In the genomic region with DNA sequence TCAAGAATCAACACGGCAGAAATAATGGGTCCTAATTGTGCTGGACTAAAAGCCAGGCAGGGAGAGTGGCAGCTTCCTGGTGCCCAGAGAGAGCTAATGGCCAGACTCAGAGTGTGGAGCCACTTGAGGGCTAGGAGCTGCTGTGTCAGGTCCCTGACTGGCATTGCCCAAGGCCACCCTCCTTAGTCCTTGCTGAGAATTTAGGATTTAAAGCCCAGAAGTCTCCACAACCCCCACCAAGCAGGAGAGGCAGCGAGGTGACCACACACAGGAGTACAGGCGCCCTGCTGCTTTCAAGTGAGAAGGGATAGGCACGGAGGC, we compare ENCODE assay signal across 20 mouse cellular contexts.
DNase-seq lines count a peak whose midpoint lies in the region; ATAC-seq lines count a peak whose summit lies in the region.
"Had no signal": no experiment of that assay in that cellular context is flagged by ENCODE, and none has a peak within 500 bp of the region (broad histone marks: within the 10 kb centered on the region; RNA-seq: fewer than 3 reads in every experiment).

No protein-coding gene starts in this region.

- H3K27ac ChIP-seq in forebrain, embryonic 12.5 days: peak overlapping the region; percentile 81
- H3K27ac ChIP-seq in hindbrain, embryonic 10.5 days: peak overlapping the region; percentile 68
- peak overlapping the region; percentile 81 for H3K27ac ChIP-seq in midbrain, embryonic 10.5 days (replicated peaks)
- H3K27ac ChIP-seq in neural tube, embryonic 12.5 days: no peak overlapping the region
- H3K27ac ChIP-seq: kidney, postnatal 0 days; limb, embryonic 12.5 days; liver, embryonic 14.5 days; stomach, postnatal 0 days had no signal

- ATAC-seq in forebrain, embryonic 12.5 days (ENCODE audit: low FRiP score): peak; percentile 71
- peak; percentile 38; the same call in 1 of the 2 replicates for ATAC-seq in neural tube, embryonic 12.5 days (ENCODE audit: low FRiP score, low read depth)
- ATAC-seq in granulocyte monocyte progenitor cell, adult 5-6 weeks (replicated peaks; ENCODE audit: poor library complexity, severe bottlenecking): no peak
- ATAC-seq: intestine, postnatal 0 days; Patski had no signal

- no peak for DNase-seq in hindbrain, embryonic 10.5 days (ENCODE audit: low spot score)
- DNase-seq in midbrain, embryonic 10.5 days (ENCODE audit: low spot score): no peak
- DNase-seq in frontal cortex, postnatal 14 days (ENCODE audit: low spot score in 2 of 2): no peak
- no peak for DNase-seq in thymus, postnatal 0 days (ENCODE audit: low spot score)
- DNase-seq in frontal cortex, postnatal 36 days (ENCODE audit: low spot score in 2 of 2): no peak
- DNase-seq: adrenal gland, postnatal 25 days; cerebellum, adult 8-10 months; heart, postnatal 36 days; thymus, postnatal 25 days had no signal

- H3K9ac ChIP-seq in forebrain, embryonic 12.5 days: no peak overlapping the region
- H3K9ac ChIP-seq in neural tube, embryonic 12.5 days: no peak overlapping the region
- H3K9ac ChIP-seq: heart, embryonic 12.5 days; limb, embryonic 12.5 days; liver, embryonic 14.5 days had no signal

- no peak overlapping the region for H3K4me3 ChIP-seq in forebrain, embryonic 12.5 days (replicated peaks)
- H3K4me3 ChIP-seq in hindbrain, embryonic 10.5 days: peak overlapping the region; percentile 9; the same call in 1 of the 2 replicates
- H3K4me3 ChIP-seq in midbrain, embryonic 10.5 days: peak overlapping the region; percentile 18; the same call in 1 of the 2 replicates
- H3K4me3 ChIP-seq in neural tube, embryonic 12.5 days: no peak overlapping the region
- H3K4me3 ChIP-seq: heart, embryonic 12.5 days; limb, embryonic 12.5 days; myocyte had no signal

- H3K27me3 ChIP-seq in forebrain, embryonic 12.5 days: peaks cover 68% of the 10 kb centered on the region
- H3K27me3 ChIP-seq in hindbrain, embryonic 10.5 days (ENCODE audit: insufficient read depth, poor library complexity, severe bottlenecking): peaks cover 23% of the 10 kb centered on the region
- peaks cover 50% of the 10 kb centered on the region for H3K27me3 ChIP-seq in midbrain, embryonic 10.5 days (ENCODE audit: low read depth, poor library complexity, severe bottlenecking)
- peaks cover 14% of the 10 kb centered on the region for H3K27me3 ChIP-seq in neural tube, embryonic 12.5 days (replicated peaks)
- H3K27me3 ChIP-seq: Patski had no signal

- peak overlapping the region; percentile 15 for H3K4me2 ChIP-seq in forebrain, embryonic 12.5 days
- peak overlapping the region; percentile 41; the same call in 1 of the 2 replicates for H3K4me2 ChIP-seq in neural tube, embryonic 12.5 days (replicated peaks)
- H3K4me2 ChIP-seq: heart, embryonic 12.5 days; limb, embryonic 12.5 days had no signal

- H3K36me3 ChIP-seq in forebrain, embryonic 12.5 days (replicated peaks): no peaks in the 10 kb centered on the region
- H3K36me3 ChIP-seq in hindbrain, embryonic 10.5 days: no peaks in the 10 kb centered on the region
- no peaks in the 10 kb centered on the region for H3K36me3 ChIP-seq in midbrain, embryonic 10.5 days
- H3K36me3 ChIP-seq in neural tube, embryonic 12.5 days: no peaks in the 10 kb centered on the region
- H3K36me3 ChIP-seq: heart, embryonic 12.5 days; limb, embryonic 12.5 days had no signal

- H3K4me1 ChIP-seq in forebrain, embryonic 12.5 days: peaks cover 24% of the 10 kb centered on the region
- peaks cover 46% of the 10 kb centered on the region for H3K4me1 ChIP-seq in hindbrain, embryonic 10.5 days (replicated peaks)
- peaks cover 56% of the 10 kb centered on the region for H3K4me1 ChIP-seq in midbrain, embryonic 10.5 days
- H3K4me1 ChIP-seq in neural tube, embryonic 12.5 days: peaks cover 21% of the 10 kb centered on the region
- H3K4me1 ChIP-seq: limb, embryonic 12.5 days had no signal

- H3K9me3 ChIP-seq in forebrain, embryonic 12.5 days: no peaks in the 10 kb centered on the region
- no peaks in the 10 kb centered on the region for H3K9me3 ChIP-seq in hindbrain, embryonic 10.5 days
- no peaks in the 10 kb centered on the region for H3K9me3 ChIP-seq in midbrain, embryonic 10.5 days (replicated peaks)
- no peaks in the 10 kb centered on the region for H3K9me3 ChIP-seq in neural tube, embryonic 12.5 days
- H3K9me3 ChIP-seq: heart, embryonic 12.5 days; limb, embryonic 12.5 days had no signal

- WGBS in forebrain, embryonic 12.5 days: 29% methylated on average over 4 of the region's 4 CpGs
- WGBS in hindbrain, embryonic 10.5 days: 33% methylated on average over 4 of the region's 4 CpGs
- 36% methylated on average over 4 of the region's 4 CpGs for WGBS in midbrain, embryonic 10.5 days
- WGBS in neural tube, embryonic 12.5 days: 35% methylated on average over 4 of the region's 4 CpGs

Comparison
In these comparisons a context has a peak if more than half of its experiments do, and no peak if none do; other contexts are left out.
1. H3K4me3 ChIP-seq: peak in hindbrain, embryonic 10.5 days (single experiment) and midbrain, embryonic 10.5 days (single experiment); none in forebrain, embryonic 12.5 days (single experiment) and neural tube, embryonic 12.5 days (single experiment).